Mouse (Mus musculus) naive thymus-derived CD4-positive, alpha-beta T cell, adult 2 months (primary cell): ENCODE measurements around the gene Mybpc2.

Source experiments
- DNase-seq: peaks from one replicate; pipeline ENCODE4 v3.0.0-alpha.2; 2011; ENCODE audit warnings: low read depth

Mybpc2 gene

DNA sequence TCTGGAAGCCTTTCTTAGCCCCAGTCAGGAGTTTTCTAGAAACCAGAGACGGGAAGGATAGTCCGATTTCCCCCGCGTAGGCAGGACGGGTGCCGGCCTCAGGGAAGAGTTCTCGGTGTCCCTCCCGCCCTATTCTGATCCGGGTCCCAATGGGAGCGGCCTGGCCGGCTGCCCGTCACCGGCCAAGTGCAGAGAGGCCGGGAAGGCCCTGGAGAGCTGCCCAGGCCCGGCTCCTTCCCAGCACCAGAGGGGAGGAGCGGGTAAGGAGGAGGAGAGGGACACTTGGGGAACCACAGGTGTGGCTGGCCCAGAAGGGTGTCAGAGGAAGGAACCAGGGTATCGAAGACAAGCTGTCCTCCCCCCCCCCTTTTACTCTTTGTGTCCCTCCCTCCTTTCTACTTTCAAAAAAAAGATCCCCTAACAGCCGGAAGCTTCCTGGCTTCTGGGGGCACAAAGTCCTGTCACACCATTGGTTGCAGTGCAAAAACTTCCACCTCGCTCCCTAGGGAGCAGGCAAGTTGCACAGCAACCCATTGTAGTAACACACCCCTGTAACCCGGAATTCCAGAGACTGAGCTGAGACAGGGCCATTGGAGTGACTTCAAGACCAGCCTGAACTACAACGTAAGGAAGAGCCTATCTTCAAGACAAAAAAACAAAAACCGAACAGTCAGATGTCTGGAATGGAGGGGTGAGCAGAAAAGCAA lies 823 bp upstream of the Mybpc2 start:
- no peak for DNase-seq

DNA sequence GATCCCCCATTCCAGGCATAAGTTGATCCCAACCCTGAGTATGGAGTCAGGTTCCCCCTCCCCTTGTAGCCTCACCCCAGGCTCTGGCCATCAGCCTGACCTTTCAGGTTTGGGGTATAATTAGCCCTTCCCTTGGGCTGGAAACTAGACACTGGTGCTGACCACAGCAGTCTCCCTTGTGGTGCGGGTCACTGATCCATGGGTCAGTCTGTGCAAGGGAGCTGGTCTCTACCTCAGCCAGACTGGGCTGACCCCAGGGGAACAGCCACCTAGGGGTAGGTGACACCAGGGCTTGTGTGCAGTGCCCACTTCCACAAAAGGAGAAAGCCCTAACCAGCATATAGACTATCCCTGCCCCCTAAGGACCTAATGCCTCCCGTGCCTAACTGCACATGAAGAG lies 1.4 kb downstream of the Mybpc2 start:
- DNase-seq, result no peak

DNA sequence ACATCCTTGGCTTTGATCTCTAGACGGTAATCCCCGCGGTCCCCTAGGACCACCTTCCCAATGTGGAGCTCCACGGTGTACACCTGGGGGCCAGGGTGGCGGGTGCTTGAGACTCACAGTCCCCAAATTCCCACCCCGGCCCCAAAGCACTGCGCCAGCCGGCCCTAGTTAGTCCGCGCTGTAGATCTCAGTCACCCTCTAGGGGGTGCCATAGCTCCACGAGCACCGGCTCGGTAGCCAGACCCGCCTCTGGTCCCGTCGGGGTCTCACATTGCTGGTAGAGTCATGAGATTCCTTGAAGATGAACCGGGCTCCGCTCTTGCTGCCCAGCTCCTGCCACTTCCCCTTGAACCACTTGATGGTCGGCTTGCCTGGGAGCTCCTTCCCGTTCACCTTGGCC lies 2.7 kb downstream of the Mybpc2 start:
- DNase-seq, result peak; percentile 71

DNA sequence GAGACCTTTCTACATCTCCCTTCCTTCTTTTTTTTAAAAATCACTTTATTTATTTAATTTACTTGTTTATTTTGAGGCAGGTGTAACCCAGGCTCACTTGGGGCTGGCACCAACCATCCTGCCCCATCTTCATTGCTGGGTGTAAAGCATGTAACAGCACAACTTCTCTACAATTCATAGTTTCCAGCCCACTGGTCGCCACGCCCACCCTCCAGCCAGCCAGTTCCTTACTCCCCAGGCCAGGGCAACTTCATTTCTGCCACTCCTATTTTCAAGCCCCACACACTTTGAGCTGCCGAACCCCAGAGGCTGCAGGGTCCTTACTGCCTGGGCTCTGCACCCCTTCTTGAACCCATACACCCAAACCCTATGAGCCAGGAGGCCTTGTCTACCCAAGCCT lies 3.5 kb downstream of the Mybpc2 start:
- DNase-seq, result no peak

DNA sequence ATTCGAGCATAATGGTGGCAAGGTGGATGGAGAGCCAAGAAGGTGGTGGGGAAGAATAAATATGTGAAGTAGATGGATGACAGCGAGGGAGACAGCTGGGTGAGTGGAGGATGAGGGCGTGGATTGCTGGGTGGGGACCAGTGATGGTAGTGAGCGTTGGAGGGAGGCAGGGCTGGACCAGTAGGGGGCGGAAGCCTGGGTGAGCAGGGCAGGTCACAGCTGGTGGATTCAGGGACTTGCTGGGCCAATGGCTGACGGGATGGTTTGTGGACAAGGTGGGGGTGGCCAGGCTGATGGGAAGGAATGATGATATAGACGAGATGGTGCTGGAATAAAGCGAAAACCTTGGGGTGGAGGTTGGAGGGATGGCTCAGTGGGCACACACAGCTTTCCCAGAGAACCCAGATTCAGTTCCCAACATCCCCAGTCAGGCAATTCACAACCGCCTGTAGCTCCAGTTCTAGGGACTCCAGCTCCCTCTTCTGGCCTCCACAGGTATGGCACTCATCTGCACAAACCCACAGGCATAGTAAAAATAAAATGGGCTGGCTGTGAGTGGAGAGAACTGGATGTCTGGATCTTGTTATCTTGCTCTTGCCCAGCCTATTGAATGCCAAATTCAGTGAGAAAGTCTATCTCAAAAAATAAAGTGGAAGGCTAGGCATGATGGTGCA lies 5.1 kb downstream of the Mybpc2 start:
- DNase-seq, result peak; percentile 28

DNA sequence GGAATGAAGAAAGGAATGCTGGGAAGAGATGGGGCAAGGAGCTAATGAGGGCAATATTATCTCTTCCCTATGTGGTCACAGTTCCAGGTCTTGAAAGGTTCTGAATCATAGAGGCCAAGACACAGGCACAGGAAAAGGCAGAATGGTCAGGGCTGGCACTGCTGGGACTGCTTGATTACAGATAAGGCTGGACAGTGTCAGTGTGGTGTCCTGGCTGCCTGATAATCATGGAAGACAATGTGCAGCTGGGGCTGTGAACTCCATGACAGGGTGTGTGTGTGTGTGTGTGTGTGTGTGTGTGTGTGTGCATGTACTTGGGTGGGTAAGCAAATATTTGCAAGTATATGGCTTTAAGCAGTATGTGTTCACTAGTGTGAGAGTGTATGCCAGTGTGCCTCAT lies 17.0 kb downstream of the Mybpc2 start:
- DNase-seq, result no peak

DNA sequence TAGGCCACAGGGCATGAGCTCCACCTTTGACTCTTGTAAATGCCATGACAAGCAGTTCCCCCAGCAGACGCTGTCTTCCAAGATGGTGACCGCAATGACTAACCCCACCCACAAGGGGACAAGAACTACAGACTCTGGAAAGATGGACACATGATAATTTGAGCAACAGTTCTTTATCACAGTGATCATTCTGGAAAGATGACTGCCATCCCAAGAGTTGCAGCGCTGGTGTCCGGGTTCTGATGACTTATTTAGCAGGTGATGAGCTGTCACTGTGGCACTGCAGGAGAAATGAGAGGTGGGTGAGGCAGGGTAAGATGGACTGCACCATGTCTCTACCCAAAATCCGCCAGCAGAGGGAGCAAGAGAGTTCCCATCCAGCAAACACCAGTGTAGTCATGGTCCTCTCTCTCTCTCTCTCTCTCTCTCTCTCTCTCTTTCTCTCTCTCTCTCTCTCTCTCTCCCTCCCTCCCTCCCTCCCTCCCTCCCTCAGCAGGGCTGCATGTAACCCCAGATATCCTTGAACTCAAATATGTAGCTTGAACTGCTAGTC lies 22.8 kb downstream of the Mybpc2 start:
- DNase-seq, result peak; percentile 89

DNA sequence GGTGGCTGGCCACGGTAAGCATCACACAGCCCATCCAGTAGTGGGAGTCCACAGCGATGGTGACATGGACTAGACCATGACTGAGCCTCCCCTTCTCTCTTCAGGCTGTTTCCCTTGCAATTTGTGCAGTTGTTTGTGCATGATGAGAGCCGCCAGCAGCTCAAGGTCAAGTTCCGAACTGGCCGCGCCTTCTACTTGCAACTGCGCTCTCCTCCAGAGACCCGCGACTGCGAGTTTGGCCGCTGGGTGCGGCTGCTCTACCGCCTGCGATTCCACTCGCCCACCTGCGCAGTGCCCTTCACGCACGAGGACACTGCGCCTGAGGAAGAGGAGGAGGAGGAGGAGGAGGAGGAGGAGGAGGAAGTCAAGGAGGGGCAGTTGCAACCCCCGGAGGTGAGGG lies 24.4 kb downstream of the Mybpc2 start:
- DNase-seq, result no peak

DNA sequence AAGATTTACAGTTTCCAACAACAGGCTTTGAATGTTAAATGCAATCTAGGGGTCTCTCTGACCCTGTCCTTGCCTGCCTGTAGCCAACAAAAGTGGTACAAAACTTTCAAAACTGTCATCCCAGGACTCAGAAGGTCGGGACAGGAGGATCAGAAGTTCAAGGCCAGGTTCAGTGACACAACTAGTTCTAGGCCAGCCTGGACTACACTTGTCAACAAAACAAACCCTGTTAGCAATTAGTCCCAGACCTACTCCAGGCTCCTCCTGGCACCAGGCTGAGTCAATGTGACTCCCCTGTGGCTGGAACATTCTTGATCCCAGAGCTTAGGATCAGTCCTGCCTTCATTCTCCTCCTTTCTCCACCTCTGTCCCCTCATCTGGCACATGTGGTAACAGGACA lies 25.5 kb downstream of the Mybpc2 start:
- DNase-seq, result no peak

DNA sequence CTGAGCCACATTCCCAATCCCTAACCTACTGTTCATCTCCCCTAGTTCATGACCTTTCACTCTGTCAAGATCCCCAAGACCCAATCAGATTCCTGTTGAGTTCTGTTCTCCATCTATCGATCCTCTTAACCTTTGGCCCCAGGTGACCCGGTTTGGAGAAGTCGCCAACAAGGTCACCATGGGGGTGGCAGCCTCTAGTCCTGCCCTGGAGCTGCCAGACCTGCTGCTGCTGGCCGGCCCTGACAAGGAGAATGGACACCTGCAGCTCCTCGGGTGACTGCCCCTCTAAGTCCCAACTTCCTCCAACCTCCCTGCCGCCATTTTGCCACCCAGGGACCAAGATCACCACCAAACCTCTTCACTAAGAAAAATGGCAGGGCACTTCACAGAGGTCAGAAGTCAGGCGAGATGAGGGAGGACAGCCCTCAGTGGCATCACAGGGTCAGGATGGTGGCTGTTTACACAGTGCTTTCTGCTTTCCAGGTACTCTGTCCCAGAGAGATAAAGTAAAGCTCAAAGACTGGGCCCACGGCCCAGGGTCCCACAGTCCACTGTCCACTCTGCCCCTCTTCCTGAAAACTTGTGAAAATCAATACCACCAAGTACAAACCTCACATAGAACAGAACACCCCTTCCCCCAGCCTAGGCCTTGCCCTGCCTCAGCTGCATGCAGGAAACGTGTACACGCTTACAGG lies 26.9 kb downstream of the Mybpc2 start:
- no peak for DNase-seq

DNA sequence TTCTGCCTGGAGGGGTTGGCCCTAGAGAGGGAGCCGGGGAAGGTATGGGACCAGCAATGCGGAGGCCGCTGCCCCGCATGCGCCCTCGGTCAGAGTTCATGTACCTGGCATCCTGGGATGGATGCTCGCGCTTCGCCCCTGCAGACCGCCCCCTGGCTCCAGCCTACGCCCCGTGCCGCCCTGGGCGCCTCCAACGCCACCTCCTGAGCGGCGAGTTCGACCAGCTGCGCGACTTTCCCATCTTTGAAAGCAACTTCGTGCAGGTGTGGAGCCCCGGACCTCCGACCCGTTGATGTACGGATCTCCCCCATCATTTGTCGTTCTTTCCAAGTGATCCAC lies 27.7 kb downstream of the Mybpc2 start:
- no peak for DNase-seq

DNA sequence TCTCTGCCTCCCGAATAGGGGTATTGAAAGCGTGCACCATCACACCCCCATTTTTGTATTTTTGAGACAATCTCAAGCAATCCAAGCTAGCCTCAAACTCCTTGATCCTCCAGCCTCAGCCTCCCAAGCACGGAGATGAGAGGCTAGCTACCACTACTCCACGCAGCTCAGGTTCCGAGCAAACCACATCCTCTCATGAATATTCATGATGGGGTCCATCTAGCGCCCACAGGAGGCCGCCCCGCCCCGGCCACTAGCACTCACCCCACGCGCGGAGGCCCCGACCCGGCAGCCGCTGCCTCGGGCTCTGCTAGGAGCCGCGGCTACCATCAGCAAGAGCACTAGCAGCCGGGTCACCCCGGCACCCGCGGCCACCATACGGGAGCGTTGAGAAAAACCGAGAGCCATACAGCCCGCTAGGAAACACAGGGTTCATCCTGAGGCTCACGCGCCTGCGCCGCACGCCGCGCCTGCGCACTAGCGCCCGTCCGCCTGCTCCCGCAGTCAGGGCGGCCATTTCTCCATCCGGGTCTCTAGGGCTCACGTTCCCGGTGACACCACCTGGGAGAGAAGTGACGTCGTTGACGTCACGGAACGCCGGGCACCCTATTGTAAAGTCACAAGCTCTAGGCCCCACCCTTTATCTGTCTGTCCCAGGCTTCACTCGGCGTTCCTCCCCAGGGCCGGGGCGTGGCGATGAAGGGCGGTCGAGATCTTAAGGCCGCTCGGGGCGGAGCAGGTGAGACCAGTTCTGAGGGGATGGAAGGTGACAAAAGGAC lies 28.3 kb downstream of the Mybpc2 start, which contains the start of the genes Emc10 and Fam71e1:
TSS of gene Emc10 (minus strand) at position 538 of the 779 bp plus-strand sequence.
TSS of gene Fam71e1 (plus strand) at position 590 of the 779 bp plus-strand sequence.
- DNase-seq, result peak; percentile 100

DNA sequence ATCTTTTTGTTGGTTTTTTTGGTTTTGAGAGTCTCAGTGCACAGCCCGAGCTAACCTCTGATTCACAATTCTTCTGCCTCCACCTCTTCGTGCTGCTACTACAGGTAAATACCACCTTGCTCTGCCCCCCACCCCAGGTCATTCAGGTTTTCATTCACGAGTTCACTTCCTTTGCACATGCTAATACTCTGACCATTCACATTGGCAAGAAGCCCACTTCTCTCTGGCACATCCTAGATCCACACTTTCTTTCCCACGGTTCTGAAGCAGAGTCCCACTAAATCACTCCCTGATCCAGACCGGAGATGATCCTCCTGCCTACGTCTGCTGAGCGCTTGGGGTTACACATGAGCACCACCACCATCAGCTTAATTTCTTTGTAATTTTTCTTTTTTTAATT lies 29.4 kb downstream of the Mybpc2 start:
- DNase-seq, result no peak

DNA sequence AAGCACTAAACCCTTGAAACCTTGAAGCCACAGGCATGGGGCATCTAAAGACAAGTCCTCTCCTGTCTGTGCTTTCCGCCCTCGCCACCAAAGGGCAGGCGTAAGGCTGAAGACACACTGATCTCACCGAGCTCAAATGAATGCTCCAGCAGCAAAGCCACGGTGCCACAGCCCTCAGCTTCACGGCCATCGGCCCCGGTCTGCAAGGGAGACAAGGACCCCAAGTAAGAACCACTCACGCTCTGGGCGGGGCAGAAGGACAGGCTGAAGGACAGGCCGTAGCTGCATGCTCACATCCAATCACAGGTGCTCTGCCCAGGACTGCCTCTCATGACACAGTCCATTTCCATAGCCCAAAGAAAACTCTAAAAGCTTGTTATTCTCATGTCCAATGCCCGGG lies 29.8 kb downstream of the Mybpc2 start:
- no peak for DNase-seq

DNA sequence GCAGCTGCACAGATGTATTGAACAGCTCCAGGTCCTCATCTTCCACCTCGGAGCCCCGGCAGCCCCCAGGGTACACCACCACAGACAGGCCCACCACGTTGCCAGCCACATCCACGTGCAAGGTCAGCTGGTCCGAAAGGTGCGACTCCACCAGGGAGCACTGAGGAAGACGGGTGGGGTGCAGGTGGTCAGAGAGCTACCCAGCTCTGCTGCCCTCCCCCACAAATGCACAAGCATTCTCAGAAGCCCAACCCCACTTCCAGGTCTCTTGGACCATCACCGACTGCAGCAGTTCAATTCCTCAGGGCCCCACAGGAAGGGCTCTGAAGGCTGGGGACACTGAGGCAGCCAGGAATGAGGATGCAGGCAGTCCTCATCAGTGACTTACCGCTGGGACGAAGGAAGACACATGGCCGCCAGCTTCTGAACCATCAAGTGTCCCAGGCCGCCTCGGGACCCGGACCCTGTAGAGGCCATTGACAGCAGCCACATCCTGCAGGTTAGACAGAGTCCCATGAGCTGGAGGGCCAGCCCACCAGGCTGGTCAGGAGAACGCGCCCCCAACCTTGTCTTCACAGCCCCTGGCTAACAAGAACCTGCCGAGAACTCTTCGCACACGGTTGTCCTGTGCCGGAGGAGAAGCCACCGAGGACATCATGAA lies 32.2 kb downstream of the Mybpc2 start:
- DNase-seq, result no peak

DNA sequence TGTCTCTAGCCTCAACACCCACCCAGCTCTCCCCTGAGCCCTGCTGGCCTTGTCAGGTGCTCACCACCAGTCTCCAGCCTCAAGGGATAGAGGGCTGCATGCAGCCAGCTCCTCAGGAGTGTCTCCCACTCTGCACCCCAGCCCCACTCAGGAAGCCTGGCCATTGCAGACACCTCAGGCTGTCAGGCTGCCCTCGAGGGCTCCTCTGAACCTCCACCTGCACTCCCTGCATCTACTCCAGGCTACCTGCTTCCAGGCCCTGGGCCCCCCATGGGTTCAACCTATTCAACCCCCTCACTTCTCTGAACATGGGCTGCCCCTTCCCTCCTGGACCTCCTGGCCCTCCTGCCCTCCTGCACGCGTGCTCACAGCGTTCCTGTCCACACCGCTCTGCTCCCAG lies 33.1 kb downstream of the Mybpc2 start:
- no peak for DNase-seq

DNA sequence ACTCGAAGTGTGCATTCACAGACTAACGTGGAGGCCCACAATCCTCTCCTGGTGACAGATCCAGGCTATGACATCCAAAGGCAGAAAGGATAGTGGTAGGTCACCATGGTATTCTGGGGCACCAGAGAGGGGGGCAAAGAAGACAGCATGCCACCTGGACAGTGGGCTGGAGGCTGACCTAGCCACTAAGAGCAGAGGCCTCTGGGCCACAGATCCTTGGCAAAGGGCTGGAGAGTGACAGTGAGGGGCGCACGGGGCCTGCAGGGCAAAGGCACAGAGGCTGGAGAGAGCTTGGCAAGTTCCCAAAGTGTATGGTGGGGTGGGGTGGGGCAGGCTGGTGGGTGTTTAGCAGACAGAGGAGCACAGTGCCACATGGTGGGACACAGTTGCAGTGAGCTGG lies 34.2 kb downstream of the Mybpc2 start:
- DNase-seq, result no peak

DNA sequence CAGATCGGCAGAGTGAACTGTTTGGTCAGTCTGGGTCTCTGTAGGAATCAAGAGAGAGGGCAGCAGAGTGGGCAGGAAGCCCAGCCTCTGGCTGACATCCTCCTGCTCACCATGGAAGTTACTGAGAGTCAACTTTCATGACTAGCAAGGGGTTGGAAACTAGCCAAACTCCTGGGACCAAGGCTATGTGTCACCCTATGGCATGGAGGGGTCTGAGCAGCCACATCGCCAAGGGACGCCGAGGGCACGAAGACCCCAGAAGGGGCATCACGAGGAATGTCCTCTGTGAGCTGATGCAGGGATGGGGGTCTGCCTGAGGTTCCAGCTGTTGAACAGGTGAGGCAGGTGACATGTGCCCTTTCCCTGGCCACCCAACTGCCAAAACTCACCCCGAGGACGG lies 35.9 kb downstream of the Mybpc2 start:
- DNase-seq, result no peak

DNA sequence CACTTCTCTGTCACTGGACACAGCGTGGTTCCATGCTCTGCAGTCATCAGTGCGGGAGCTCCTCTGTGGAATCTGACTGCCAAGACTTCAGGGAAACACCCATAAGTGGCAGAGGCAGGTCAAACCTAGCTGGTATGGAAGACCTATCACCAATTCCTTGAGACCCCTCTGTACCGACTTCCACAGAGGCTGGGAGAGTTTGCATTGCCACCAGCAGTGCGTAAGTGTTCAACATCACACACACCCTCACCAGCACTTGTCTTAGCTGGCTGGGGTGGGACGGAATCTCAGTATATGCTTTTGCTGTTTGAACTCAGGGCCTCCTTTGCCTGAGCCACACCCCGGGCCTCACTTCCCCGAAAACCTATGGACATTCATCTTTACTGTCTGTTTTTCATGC lies 36.5 kb downstream of the Mybpc2 start:
- DNase-seq, result no peak

DNA sequence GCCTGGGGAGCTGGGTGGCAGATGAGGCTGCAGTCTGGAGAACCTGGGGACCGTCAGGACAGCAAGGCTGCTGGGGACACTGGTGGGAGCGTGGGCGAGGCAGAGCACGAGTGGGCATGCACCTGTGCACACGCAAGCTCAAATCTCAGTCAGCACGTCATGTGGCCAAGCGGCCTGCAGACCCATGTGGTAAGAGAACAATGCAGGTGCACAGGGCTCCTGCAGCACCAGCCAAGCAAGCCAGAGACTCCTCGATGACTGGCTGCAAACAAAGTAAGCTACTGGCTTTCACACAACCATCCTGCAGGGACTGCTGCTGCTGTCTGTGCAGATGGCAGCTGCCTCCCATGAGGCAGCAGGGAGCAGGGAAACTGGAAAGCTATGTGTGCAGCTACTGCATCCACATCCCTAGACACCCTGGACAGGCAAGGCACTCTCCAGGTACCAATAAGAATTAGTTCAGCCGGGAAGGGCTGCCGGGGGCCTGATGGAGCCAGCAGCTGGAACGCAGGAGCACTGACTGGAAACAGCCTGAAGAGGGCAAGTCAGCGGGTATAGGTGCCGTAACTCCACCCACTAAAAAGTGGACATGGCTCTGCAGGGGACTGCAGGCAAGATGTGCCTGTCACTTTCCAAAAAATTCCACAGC lies 37.4 kb downstream of the Mybpc2 start:
- DNase-seq, result no peak

DNA sequence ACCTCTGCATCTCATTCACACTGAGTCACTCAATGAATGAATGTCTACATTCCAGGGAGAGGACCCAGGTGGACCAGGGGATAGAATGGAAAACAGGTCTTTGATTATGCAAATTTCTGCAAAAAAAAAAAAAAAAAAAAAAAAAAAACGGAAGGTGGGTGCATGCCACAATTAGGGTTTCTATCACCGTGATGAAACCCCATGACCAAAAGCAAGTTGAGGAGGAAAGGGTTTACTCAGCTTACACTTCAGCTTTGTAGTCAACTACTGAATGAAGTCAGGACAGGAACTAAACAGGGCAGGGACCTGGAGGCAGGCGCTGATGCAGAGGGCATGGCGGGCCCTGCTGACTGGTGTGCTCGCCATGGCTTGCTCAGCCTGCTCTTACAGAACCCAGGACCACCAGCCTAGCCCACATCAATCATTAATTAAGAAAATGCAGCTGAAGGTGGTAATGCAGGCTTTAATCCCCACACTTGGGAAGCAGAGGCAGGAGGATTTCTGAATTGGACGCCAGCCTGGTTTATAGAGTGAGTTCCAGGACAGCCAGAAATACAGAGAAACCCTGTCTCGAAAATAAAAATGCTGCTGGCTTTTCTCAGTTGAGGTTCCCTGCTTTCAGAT lies 38.8 kb downstream of the Mybpc2 start:
- DNase-seq, result no peak
